Mouse (Mus musculus) kidney, adult 2 months (tissue): ENCODE measurements around the gene Lgals8.

Experiments used
- CTCF ChIP-seq: fragments of 200-500 bp; conservative IDR thresholded peaks from 2 replicates; pipeline ENCODE4 v1.5.1; 2011; ENCODE audit warnings: low read depth, mild to moderate bottlenecking, control low read depth, low read length, moderate library complexity, mixed read lengths; ENCODE audit not compliant: insufficient read depth, insufficient read length
- POLR2A ChIP-seq: fragments of 200-500 bp; IDR thresholded peaks from one replicate; pipeline ENCODE4 v1.6.1; 2011; ENCODE audit warnings: low read depth, low read length, control low read depth

DNA sequence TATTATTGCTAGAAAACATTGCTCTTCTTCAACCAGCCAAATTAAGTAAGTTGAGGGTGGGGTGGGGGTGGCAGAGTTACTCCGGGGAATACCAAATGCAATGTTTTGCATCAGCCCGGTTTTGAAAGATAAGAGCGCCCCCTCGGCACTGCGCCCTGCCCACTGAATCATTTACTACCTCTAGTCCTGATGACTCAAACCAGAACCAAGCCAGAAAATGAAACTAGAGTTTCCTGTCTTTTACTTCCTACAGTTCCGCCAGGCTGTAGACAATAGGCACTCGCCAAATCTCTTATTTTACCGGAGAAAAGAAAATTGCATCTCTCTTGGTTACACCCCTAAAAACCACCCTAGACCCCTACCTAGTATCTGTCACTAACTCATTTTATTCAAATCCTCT is 4.3 kb downstream of the Lgals8 start:
- no peak for TF ChIP-seq POLR2A
- no peak for TF ChIP-seq CTCF
